Mouse (Mus musculus) urinary bladder, postnatal 4 days (tissue): ENCODE data around the gene Prkg1.
"Not testable (repeated sequence)": the region's sequence is repeated elsewhere in the genome, so short reads cannot be mapped to it uniquely, and the experiment has no call there.

ENCODE experiments used
- DNase-seq, 2 experiments: peaks; one replicate each; pipeline ENCODE4 v3.0.0; 2021 to 2022; ENCODE audit warnings: low spot score in 2 of 2

The Prkg1 gene

GRCm38 (mm10) chr19:31329893-31330292 lies 434.9 kb downstream of the Prkg1 start:
- no peak for DNase-seq

- DNase-seq, result no peak
These were observed 460.1 kb downstream of the Prkg1 start for GRCm38 (mm10) chr19:31304760-31305159.

GRCm38 (mm10) chr19:31291231-31291630 lies 473.6 kb downstream of the Prkg1 start:
- DNase-seq, result no peak

GRCm38 (mm10) chr19:31284581-31284980 lies 480.3 kb downstream of the Prkg1 start:
- DNase-seq, result no peak

GRCm38 (mm10) chr19:31284126-31284525 lies 480.7 kb downstream of the Prkg1 start:
- DNase-seq, result no peak

GRCm38 (mm10) chr19:31283617-31284016 lies 481.2 kb downstream of the Prkg1 start:
- DNase-seq, result no peak

- DNase-seq, result no peak
These were observed 484.9 kb downstream of the Prkg1 start for GRCm38 (mm10) chr19:31279797-31280486.

GRCm38 (mm10) chr19:31262438-31262837 lies 502.4 kb downstream of the Prkg1 start:
- no peak for DNase-seq

GRCm38 (mm10) chr19:31260494-31260893 lies 504.3 kb downstream of the Prkg1 start:
- no peak for DNase-seq

GRCm38 (mm10) chr19:31255780-31256179 lies 509.1 kb downstream of the Prkg1 start:
- DNase-seq, result no peak

GRCm38 (mm10) chr19:31232410-31232809 lies 532.4 kb downstream of the Prkg1 start:
- no peak for DNase-seq

GRCm38 (mm10) chr19:31228385-31228784 lies 536.4 kb downstream of the Prkg1 start:
- no peak for DNase-seq

- no peak for DNase-seq
These were observed 541.4 kb downstream of the Prkg1 start for GRCm38 (mm10) chr19:31223457-31223856.

- not testable (repeated sequence) for DNase-seq
These were observed 545.6 kb downstream of the Prkg1 start for GRCm38 (mm10) chr19:31219261-31219660.

- DNase-seq, result no peak
These were observed 554.0 kb downstream of the Prkg1 start for GRCm38 (mm10) chr19:31210850-31211249.

GRCm38 (mm10) chr19:31210449-31210848 lies 554.4 kb downstream of the Prkg1 start:
- DNase-seq, result no peak

- DNase-seq, result no peak
These were observed 565.2 kb downstream of the Prkg1 start for GRCm38 (mm10) chr19:31199583-31199982.

GRCm38 (mm10) chr19:31198461-31198860 lies 566.4 kb downstream of the Prkg1 start:
- DNase-seq, result no peak

GRCm38 (mm10) chr19:31197076-31197475 lies 567.8 kb downstream of the Prkg1 start:
- DNase-seq, result no peak

- no peak for DNase-seq
These were observed 576.1 kb downstream of the Prkg1 start for GRCm38 (mm10) chr19:31188559-31189218.

- no peak for DNase-seq
These were observed 584.1 kb downstream of the Prkg1 start for GRCm38 (mm10) chr19:31180757-31181156.

GRCm38 (mm10) chr19:31177279-31177922 lies 587.4 kb downstream of the Prkg1 start:
- DNase-seq, result no peak

GRCm38 (mm10) chr19:31170985-31171384 lies 593.8 kb downstream of the Prkg1 start:
- DNase-seq, result no peak
